Mouse (Mus musculus): Measurements from ENCODE around the gene Arhgef15. TPM values are rescaled to one million over a fixed set of nuclear protein-coding genes. Genes with fewer than 3 reads are reported as not detected.
A peak's percentile ranks its signal among the peaks of the same experiment; 100 is the strongest.

Gene Arhgef15
- polyA plus RNA-seq, 1 experiment from 2014 or later: 0.21 TPM

DNA sequence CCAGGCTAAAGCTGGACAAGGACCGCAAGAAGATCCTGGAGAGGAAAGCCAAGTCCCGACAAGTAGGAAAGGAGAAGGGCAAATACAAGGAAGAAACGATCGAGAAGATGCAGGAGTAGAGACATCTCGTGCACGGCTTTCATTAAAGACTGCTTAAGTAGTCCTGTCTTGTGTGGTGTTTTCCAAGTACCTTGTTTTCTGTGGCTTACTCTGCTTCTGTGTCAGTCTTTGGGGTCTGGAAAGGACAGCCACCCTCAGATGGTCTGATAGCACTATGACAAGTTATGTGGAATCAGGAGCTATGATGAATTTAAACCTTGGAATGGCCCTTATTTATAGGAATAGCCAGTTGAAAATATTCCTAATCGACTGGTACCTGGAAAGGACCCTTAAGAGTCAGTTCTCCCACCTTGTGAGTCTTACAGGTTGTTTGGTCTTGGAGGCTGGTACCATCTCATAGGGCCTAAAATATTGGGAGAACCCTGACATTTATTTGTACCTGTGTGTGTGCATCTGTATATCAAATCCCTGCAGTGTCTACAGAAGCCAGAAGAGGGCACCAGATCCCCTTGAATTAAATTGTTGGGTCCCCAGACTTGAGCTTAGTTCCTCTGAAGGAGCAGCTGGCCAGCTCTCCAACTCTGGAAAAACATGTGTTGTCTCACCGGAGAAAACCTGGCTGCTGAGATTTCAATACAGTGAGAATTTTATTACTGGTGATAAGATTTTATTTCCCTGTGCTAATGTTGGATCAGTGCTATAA is 52.7 kb downstream of the Arhgef15 start:
- CTCF ChIA-PET: interaction anchor here (0.6 to 4.7 kb wide), 13 partner anchors 9 to 125 kb away, joined by 3 to 34 read pairs (median 5); partner anchors contain the start of gene Rangrf
- ATAC-seq (no peak), DNase-seq (ENCODE audit: low read depth, low spot score) (peak; percentile 43)
- peak; percentile 77 for TF ChIP-seq CTCF (IDR thresholded peaks at IDR 0.05)
- POLR2A ChIA-PET: no interaction called here
- H3K27me3 ChIP-seq: no peaks in the 10 kb centered on the region
- in situ Hi-C loops (cut with MboI; ENCODE audit: low pct_unique_long_range_greater_than_20kb): loop anchor here (5.0 kb wide), 2 partner anchors 38 to 68 kb away; no protein-coding TSS in a partner anchor

DNA sequence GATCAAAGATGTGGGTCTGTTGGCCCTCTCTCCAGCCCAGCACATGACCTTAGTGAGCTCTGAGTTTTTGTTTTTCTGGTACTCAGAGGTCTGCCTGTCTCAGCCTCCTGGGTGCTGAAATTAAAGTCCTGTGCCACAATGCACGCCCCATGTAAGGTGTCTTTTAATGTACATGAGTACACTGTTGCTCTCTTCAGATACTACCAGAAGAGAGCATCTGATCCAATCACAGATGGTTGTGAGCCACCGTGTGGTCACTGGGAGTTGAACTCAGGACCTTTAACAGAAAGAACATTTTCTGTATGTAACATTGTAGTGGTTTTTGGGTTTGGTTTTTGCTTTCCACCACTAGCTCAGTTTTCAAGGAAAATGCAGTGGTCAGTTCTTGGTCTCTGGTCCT is 53.5 kb downstream of the Arhgef15 start:
- TF ChIP-seq CTCF (IDR thresholded peaks at IDR 0.05): no peak
- POLR2A ChIA-PET: interaction anchor here (0.8 kb wide), 1 partner anchor 13 kb away, joined by 3 read pairs; no protein-coding TSS in a partner anchor
- in situ Hi-C loops (cut with MboI; ENCODE audit: low pct_unique_long_range_greater_than_20kb): loop anchor here (5.0 kb wide), 1 partner anchor 69 kb away; no protein-coding TSS in a partner anchor
- CTCF ChIA-PET: interaction anchor here (1.2 to 4.7 kb wide), 5 partner anchors 30 to 83 kb away, joined by 4 to 34 read pairs (median 9); partner anchors contain the start of gene Rangrf
- H3K27me3 ChIP-seq: no peaks in the 10 kb centered on the region
- DNase-seq (ENCODE audit: low read depth, low spot score): no peak
- no peak for ATAC-seq

DNA sequence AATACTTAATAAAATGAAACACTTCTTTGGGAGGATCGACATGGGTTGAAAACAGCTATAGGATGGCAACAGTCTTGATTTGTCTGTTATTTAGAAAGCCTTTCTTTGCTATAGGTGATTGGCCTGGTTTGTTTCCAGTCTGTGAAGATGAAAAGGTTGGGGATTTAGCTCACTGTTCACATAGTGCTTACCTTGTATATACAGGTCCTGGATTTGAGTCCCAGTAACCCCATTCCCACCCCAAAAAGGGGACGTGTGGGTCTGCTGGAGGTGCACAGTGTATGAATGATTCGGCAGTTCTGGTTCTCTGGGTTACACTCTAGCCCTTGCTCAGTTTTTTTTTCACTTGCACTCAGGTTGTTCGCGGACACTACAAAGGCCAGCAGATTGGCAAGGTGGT is 54.5 kb downstream of the Arhgef15 start:
- in situ Hi-C loops (cut with MboI; ENCODE audit: low pct_unique_long_range_greater_than_20kb): loop anchor here (5.0 kb wide), 1 partner anchor 69 kb away; no protein-coding TSS in a partner anchor
- ATAC-seq (no peak), DNase-seq (ENCODE audit: low read depth, low spot score) (no peak)
- no peaks in the 10 kb centered on the region for H3K27me3 ChIP-seq
- CTCF ChIA-PET: interaction anchor here (0.6 to 4.7 kb wide), 3 partner anchors 11 to 78 kb away, joined by 3 to 34 read pairs (median 3); no protein-coding TSS in a partner anchor
- POLR2A ChIA-PET: interaction anchor here (1.0 kb wide), 1 partner anchor 85 kb away, joined by 3 read pairs; no protein-coding TSS in a partner anchor
- TF ChIP-seq CTCF (IDR thresholded peaks at IDR 0.05): no peak

DNA sequence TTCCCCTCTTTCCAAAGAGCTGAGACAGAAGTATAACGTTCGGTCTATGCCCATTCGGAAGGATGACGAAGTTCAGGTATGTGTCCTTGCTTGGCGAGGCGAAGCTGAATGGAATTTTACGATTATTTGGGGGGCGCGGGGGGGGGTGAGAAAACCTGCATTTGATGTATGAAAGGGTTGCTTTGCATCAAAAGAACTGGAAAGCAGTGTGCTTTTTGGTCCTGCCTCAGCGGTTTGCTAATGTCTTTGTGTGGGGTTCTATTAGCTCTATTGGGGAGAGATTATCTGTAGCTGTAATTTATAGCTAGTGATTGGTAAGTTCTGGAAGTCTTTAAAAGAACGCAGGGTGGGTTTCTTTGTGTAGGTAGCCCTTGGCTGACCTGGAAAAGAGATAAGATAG is 54.9 kb downstream of the Arhgef15 start:
- TF ChIP-seq CTCF (IDR thresholded peaks at IDR 0.05): no peak
- ChIA-PET POLR2A (interaction anchor here (1.0 kb wide), 1 partner anchor 85 kb away, joined by 3 read pairs; no protein-coding TSS in a partner anchor), CTCF (interaction anchor here (0.6 to 4.7 kb wide), 3 partner anchors 11 to 78 kb away, joined by 3 to 34 read pairs (median 3); no protein-coding TSS in a partner anchor)
- in situ Hi-C loops (cut with MboI; ENCODE audit: low pct_unique_long_range_greater_than_20kb): loop anchor here (5.0 kb wide), 1 partner anchor 70 kb away; no protein-coding TSS in a partner anchor
- no peaks in the 10 kb centered on the region for H3K27me3 ChIP-seq
- ATAC-seq (no peak), DNase-seq (ENCODE audit: low read depth, low spot score) (no peak)

DNA sequence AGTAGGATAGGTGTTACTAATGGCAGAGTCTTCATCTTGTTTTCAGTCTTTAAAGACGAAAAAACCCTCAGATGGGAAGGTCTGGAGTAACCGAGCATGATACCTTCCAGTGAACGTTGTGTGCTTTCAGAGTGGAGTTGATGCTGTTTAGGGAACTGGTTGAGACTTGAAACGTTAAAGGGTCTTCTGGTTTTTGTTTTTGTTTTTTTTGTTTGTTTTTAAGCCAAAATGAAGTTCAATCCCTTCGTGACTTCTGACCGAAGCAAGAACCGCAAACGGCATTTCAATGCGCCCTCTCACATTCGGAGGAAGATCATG is 55.3 kb downstream of the Arhgef15 start:
- ATAC-seq (no peak), DNase-seq (ENCODE audit: low read depth, low spot score) (no peak)
- ChIA-PET POLR2A (interaction anchor here (1.0 kb wide), 1 partner anchor 86 kb away, joined by 3 read pairs; no protein-coding TSS in a partner anchor), CTCF (interaction anchor here (1.2 to 4.7 kb wide), 2 partner anchors 12 to 79 kb away, joined by 3 to 34 read pairs; no protein-coding TSS in a partner anchor)
- TF ChIP-seq CTCF (IDR thresholded peaks at IDR 0.05): no peak
- H3K27me3 ChIP-seq: no peaks in the 10 kb centered on the region
- in situ Hi-C loops (cut with MboI; ENCODE audit: low pct_unique_long_range_greater_than_20kb): loop anchor here (5.0 kb wide), 1 partner anchor 70 kb away; no protein-coding TSS in a partner anchor

DNA sequence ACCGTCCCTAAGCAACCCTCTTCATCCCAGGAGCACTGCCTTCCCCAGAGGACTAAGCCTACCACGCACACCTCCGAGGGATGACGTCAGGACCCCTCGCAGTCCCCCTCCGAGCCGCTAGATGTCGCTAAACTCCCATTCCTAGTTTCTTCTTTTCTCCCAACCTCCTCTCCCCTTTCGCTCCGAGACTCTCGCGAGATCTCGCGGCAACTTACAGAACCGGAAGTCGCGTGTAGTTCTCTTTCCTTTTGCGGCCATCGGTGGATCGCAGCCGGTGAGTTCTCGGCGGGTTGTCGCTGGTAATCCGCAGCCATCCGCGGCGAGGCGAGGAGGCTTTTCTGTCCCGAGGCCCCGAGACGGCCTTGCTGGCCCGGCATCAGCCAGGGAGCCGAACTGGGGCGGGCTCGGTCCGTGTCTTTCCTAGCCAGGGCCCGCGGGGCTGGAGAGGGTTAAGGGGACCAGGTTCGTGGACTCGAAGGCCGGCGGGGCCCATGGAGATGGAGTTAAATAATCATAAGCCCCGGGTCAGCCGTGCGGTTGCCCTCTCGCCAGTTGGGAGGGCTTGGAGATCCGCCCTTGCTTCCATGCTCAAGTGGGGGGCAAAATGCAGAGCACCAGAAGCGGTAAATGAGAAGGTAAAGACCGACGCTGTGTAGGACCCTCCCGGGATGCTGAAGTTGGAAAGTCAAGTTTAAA is 55.8 kb downstream of the Arhgef15 start, which contains the start of gene Rpl26:
TSS of gene Rpl26 (plus strand) at position 233 of the 696 bp plus-strand sequence.
- peak; percentile 68 for ATAC-seq
- in situ Hi-C loops (cut with MboI; ENCODE audit: low pct_unique_long_range_greater_than_20kb): loop anchor here (5.0 kb wide), 1 partner anchor 71 kb away; no protein-coding TSS in a partner anchor
- peak; percentile 89 for DNase-seq (ENCODE audit: low read depth, low spot score)
- CTCF ChIA-PET: no interaction called here
- POLR2A ChIA-PET: interaction anchor here (1.0 kb wide), 1 partner anchor 86 kb away, joined by 3 read pairs; no protein-coding TSS in a partner anchor
- peak; percentile 98 for TF ChIP-seq CTCF (IDR thresholded peaks at IDR 0.05)
- no peaks in the 10 kb centered on the region for H3K27me3 ChIP-seq

DNA sequence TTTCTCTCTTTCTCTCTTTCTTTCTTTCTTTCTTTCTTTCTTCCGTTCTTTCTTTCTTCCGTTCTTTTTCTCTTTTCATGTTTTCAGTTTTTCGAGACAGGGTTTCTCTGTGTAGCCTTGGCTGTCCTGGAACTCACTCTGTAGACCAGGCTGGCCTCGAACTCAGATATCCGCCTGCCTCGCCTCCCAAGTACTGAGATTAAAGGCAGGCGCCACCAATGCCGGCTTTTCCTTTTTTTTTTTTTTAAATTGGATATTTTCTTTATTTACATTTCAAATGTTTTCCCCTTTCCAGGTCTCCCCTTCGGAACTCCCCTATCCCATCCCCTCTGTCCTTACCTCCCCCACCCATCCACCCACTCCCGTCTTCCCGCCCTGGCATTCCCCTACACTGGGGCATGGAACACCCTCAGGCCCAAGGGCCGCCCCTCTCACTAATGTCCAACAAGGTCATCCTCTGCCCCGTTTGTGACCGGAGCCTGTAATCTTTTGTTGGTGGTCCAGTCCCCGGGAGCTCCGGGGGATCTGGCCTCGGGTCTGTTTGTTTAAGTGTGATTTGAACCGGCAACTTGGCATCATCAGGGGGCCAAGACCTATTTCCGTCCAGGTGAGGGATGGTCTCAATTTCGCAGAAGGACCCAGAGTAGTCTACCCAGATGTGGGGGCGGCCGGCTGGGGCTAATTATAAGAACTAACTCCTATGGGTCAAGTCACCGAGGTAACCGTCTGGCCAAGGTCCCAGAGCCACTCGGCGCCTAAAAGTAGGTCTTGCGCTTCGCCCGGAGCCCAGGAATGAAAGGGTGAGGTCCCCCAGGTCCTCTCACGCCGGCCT is 56.5 kb downstream of the Arhgef15 start:
- CTCF ChIA-PET: no interaction called here

DNA sequence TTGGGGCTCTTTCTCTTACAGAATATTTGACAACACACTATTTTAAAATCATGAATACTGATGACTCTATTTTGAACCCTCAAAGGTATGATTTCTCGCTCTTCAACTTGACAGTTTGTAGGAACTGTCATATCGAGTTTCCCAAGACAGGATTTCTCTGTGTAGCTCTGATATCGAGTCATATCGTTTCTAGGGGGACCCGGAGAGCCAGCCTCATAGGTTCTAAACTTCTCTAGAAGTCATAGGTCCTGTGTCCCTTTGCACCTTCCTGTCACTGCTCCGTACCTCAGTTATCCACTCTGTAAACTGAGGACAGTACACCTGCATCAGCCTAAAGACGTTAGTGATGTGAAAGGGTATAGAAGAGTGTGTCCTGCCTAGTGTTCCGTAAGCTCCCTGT is 57.5 kb downstream of the Arhgef15 start:
- DNase-seq (ENCODE audit: low read depth, low spot score) (no peak), ATAC-seq (no peak)
- POLR2A ChIA-PET: no interaction called here
- TF ChIP-seq CTCF (IDR thresholded peaks at IDR 0.05): no peak
- H3K27me3 ChIP-seq: peaks cover 5% of the 10 kb centered on the region
- in situ Hi-C loops (cut with MboI; ENCODE audit: low pct_unique_long_range_greater_than_20kb): loop anchor here (5.0 kb wide), 1 partner anchor 72 kb away; no protein-coding TSS in a partner anchor
- CTCF ChIA-PET: interaction anchor here (1.3 kb wide), 1 partner anchor 25 kb away, joined by 3 read pairs; no protein-coding TSS in a partner anchor

More for the DNA sequence above, 56.5 kb downstream of the Arhgef15 start:
- no peak for ATAC-seq
- H3K27me3 ChIP-seq: peaks cover under 1% of the 10 kb centered on the region
- POLR2A ChIA-PET: no interaction called here
- in situ Hi-C loops (cut with MboI; ENCODE audit: low pct_unique_long_range_greater_than_20kb): loop anchor here (5.0 kb wide), 1 partner anchor 72 kb away; no protein-coding TSS in a partner anchor
- DNase-seq (ENCODE audit: low read depth, low spot score): no peak
- no peak for TF ChIP-seq CTCF (IDR thresholded peaks at IDR 0.05)

DNA sequence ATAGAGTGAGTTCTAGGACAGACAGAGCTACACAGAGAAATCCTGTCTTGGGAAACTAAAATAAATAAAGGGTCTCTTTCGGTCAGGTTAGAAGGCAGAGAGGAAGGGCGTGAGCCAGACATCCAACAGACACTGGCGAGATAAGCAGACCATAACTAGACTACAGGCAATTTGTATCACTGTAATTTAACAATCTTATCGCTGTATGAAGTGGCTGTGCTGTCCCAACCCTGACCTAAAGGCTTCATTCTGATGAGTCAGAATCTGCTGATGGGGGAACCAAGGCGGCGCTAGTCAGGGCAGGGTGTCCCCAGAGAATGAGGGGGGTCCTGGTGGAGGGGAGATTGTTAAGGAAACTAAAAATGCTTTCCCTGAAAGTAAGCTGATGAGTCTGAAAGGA is 58.5 kb downstream of the Arhgef15 start:
- no peak for TF ChIP-seq CTCF (IDR thresholded peaks at IDR 0.05)
- peaks cover 5% of the 10 kb centered on the region for H3K27me3 ChIP-seq
- in situ Hi-C loops (cut with MboI; ENCODE audit: low pct_unique_long_range_greater_than_20kb): no loop called here
- ATAC-seq: no peak
- POLR2A ChIA-PET: interaction anchor here (1.1 kb wide), 1 partner anchor 46 kb away, joined by 4 read pairs; no protein-coding TSS in a partner anchor
- CTCF ChIA-PET: interaction anchor here (1.3 kb wide), 1 partner anchor 24 kb away, joined by 3 read pairs; no protein-coding TSS in a partner anchor
- no peak for DNase-seq (ENCODE audit: low read depth, low spot score)

Measured in Patski (cell line).